Mouse (Mus musculus): ENCODE results near the gene Vps26b.

Vps26b gene

GRCm38 (mm10) chr9:26997062-26997461 lies 32.8 kb downstream of the Vps26b start:
- peak; percentile 34 for DNase-seq (ENCODE audit: low read depth, low spot score)

GRCm38 (mm10) chr9:26993900-26994299 lies 36.0 kb downstream of the Vps26b start:
- DNase-seq (ENCODE audit: low read depth, low spot score): no peak

GRCm38 (mm10) chr9:26993118-26993517 lies 36.7 kb downstream of the Vps26b start:
- DNase-seq (ENCODE audit: low read depth, low spot score): no peak

GRCm38 (mm10) chr9:26990181-26990580 lies 39.7 kb downstream of the Vps26b start:
- DNase-seq (ENCODE audit: low read depth, low spot score): no peak

GRCm38 (mm10) chr9:26985668-26986277 lies 44.1 kb downstream of the Vps26b start:
- no peak for DNase-seq (ENCODE audit: low read depth, low spot score)

- DNase-seq (ENCODE audit: low read depth, low spot score): no peak
Measured at GRCm38 (mm10) chr9:26985090-26985613, 44.7 kb downstream of the Vps26b start.

- DNase-seq (ENCODE audit: low read depth, low spot score): no peak
Measured at GRCm38 (mm10) chr9:26978776-26979175, 51.1 kb downstream of the Vps26b start.

GRCm38 (mm10) chr9:26977754-26978153 lies 52.1 kb downstream of the Vps26b start:
- DNase-seq (ENCODE audit: low read depth, low spot score): peak; percentile 14

Data from ES-CJ7 (cell line).